Mouse (Mus musculus) hindbrain, embryonic 10.5 days (tissue): ENCODE data around the gene Cited2. TPM values are rescaled to one million over a fixed set of nuclear protein-coding genes. Genes with fewer than 3 reads are reported as not detected.

Source experiments
- DNase-seq: peaks from one replicate; pipeline ENCODE4 v3.0.0-alpha.2; 2017; ENCODE audit warnings: low spot score
- H3K27ac ChIP-seq: fragments of 300-500 bp; sonication (generic); 2 replicates; pipeline ENCODE4 v1.5.1; 2016; ENCODE audit warnings: mild to moderate bottlenecking, moderate library complexity
- H3K27me3 ChIP-seq: fragments of 300-500 bp; sonication (generic); 2 replicates; pipeline ENCODE4 v1.6.1; 2016; ENCODE audit warnings: mild to moderate bottlenecking; ENCODE audit not compliant: poor library complexity, insufficient read depth, severe bottlenecking
- H3K36me3 ChIP-seq: fragments of 300-500 bp; sonication (generic); 2 replicates; pipeline ENCODE4 v1.6.1; 2016; ENCODE audit warnings: mild to moderate bottlenecking, moderate library complexity
- H3K4me1 ChIP-seq: fragments of 300-500 bp; sonication (generic); replicated peaks from 2 replicates; pipeline ENCODE4 v1.6.1; 2016; ENCODE audit warnings: mild to moderate bottlenecking
- H3K4me3 ChIP-seq: fragments of 300-500 bp; sonication (generic); 2 replicates; pipeline ENCODE4 v1.5.1; 2016; ENCODE audit warnings: mild to moderate bottlenecking, moderate library complexity
- H3K9me3 ChIP-seq: fragments of 300-500 bp; sonication (generic); 2 replicates; pipeline ENCODE4 v1.6.1; 2016; ENCODE audit warnings: mild to moderate bottlenecking, moderate library complexity
- WGBS: fragments of 180-500 bp; shearing (Covaris S2); methylation state at CpG from one replicate; pipeline ENCODE4 v1.1.7; 2016; 5-methylcytosine and 5-hydroxymethylcytosine counted together
- polyA plus RNA-seq: library from polyadenylated mRNA; unstranded; fragments of >200 nt; fragmentation: Nextera tagmentation; extraction: Ambion mirVana; gene quantifications from 2 replicates; pipeline ENCODE4 v1.2.1, GENCODE M21; 2016

Gene Cited2
- polyA plus RNA-seq, 1 experiment from 2014 or later, result 113 TPM

DNA sequence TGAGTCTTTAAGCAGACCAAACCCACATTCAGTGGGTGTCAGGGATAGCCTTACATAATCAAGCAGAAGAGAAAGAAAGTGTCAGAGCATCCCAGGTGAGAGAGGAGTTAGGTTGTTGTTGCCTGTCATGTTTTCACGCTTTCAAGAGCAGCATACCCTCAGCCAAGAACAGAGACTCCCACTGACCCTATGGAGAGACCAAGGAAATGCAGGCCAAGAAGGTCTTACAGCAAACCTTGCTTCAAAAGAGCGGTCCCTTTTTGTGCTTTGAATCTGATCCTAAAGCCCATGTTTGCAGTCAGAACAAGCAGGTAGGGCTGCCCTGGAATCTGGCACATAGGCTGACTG lies 3.3 kb downstream of the Cited2 start:
- WGBS, result 46% methylated on average over 2 of the region's 2 CpGs
- peaks cover 16% of the 10 kb centered on the region for H3K36me3 ChIP-seq
- H3K4me1 ChIP-seq, result peaks cover 39% of the 10 kb centered on the region
- H3K9me3 ChIP-seq, result no peaks in the 10 kb centered on the region
- no peaks in the 10 kb centered on the region for H3K27me3 ChIP-seq
- peak overlapping the region; percentile 60; the same call in 1 of the 2 replicates for H3K27ac ChIP-seq
- DNase-seq, result no peak
- peak overlapping the region; percentile 94 for H3K4me3 ChIP-seq

DNA sequence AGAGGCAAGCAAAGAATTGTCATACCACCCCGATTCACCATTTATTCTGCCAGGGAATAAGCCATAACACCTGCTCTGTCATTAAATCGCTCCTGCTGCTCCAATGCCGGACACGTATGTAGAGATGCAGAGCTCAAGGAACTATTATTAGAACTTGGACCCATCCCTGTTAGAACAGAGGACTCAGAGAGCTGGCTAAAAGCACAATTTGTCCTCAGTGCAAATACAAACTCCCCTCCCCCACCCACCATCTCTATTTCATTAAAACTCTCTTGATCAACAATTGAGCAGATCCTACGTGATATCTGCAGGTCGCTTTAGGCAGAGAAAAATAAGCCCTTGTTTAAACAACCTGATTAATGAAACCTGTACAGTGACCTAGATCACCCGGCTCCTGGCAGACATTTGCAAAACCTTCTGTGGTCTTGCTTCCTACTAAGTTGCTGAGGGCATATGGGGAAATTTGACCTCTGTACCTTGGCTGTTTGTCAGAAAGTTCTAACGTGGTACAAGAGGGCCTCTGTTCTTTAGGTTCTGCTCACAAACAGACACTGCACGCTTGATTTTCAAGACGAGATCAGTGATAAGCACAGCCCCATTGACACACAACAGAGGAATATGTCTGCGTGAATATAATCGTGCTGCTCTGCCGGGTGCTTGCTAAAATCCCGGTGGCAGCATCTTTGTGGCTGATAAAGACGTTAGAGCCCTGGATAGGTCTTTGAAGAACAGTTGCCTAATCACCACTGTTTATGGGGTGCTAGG lies 4.3 kb downstream of the Cited2 start:
- WGBS, result 25% methylated on average over 15 of the region's 15 CpGs
- peak overlapping the region; percentile 94 for H3K4me3 ChIP-seq
- peaks cover 37% of the 10 kb centered on the region for H3K4me1 ChIP-seq
- peak; percentile 50 for DNase-seq
- no peaks in the 10 kb centered on the region for H3K9me3 ChIP-seq
- H3K36me3 ChIP-seq, result peaks cover 16% of the 10 kb centered on the region
- peak overlapping the region; percentile 79 for H3K27ac ChIP-seq
- no peaks in the 10 kb centered on the region for H3K27me3 ChIP-seq

GRCm38 (mm10) chr10:17727926-17728279 lies 4.9 kb downstream of the Cited2 start:
- no peaks in the 10 kb centered on the region for H3K9me3 ChIP-seq
- peak overlapping the region; percentile 94; the same call in 1 of the 2 replicates for H3K4me3 ChIP-seq
- H3K27ac ChIP-seq, result peak overlapping the region; percentile 79
- 11% methylated on average over 5 of the region's 5 CpGs for WGBS
- H3K4me1 ChIP-seq, result peaks cover 37% of the 10 kb centered on the region
- no peaks in the 10 kb centered on the region for H3K27me3 ChIP-seq
- peaks cover 16% of the 10 kb centered on the region for H3K36me3 ChIP-seq
- no peak for DNase-seq

DNA sequence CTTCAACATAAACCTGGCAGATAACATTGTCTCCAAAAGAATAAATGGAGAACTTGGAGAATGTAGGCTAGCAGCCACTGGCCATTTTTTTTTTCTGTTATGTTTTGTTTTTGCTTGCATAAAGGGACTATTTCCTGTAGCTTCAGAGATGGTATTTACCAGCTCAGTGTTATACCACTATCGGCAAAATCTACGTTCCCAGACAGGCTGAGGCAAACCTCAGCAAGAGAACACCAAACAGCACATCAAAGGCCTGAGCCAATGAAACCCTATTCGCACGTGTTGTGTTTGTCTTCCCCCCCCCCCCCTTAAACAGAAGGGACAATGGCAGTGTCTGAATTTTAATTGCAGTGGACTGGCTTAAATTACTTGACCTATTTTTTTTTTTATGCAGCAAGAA lies 5.7 kb downstream of the Cited2 start:
- H3K36me3 ChIP-seq, result peaks cover 16% of the 10 kb centered on the region
- H3K9me3 ChIP-seq, result no peaks in the 10 kb centered on the region
- H3K4me3 ChIP-seq, result no peak overlapping the region
- H3K27ac ChIP-seq, result no peak overlapping the region
- peaks cover 37% of the 10 kb centered on the region for H3K4me1 ChIP-seq
- DNase-seq, result no peak
- H3K27me3 ChIP-seq, result no peaks in the 10 kb centered on the region
- WGBS, result 31% methylated on average over 4 of the region's 4 CpGs

DNA sequence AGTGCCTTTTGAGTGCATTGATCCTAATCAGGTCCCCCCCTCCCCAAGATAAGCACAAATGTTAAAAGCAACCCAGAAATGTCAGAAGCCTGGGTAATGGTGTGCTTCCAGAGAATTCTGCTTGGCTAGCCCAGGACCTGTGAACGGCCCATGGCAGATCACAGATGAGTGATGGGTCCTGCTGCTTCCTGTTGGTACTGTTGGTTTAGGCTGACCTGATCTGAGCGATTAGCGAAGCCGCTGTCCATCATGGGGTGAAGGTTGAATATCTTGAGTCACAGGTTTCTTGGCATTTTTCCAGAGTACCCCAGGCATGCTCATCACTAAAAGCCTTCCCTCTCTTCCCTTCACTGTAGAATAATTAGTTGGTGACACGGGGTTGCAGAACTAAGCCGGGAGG lies 6.5 kb downstream of the Cited2 start:
- WGBS, result 64% methylated on average over 6 of the region's 6 CpGs
- DNase-seq, result no peak

DNA sequence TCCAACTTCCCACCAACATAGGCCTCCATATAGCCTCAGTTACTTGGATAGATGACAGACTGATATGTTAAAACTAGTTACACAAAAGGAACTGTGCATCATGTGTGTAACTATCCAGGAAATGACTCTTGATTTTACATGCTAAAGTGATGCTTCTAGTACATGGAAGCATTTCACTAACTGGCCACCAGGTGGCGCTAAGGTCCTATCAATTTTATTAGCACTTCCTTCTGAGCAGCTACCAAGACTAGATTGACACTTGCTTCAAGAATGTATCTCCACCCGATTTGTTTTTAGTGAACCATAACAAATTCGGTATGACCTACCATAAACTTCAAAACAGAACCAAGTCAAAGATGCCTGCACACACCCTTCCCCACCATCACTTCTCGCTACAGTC lies 10.0 kb downstream of the Cited2 start:
- no peaks in the 10 kb centered on the region for H3K9me3 ChIP-seq
- DNase-seq, result peak; percentile 77
- H3K36me3 ChIP-seq, result no peaks in the 10 kb centered on the region
- peaks cover 14% of the 10 kb centered on the region; the same call in 1 of the 2 replicates for H3K4me1 ChIP-seq
- no peak overlapping the region for H3K4me3 ChIP-seq
- no peak overlapping the region for H3K27ac ChIP-seq
- WGBS, result 13% methylated on average over 4 of the region's 4 CpGs
- H3K27me3 ChIP-seq, result no peaks in the 10 kb centered on the region

More for the DNA sequence above, 6.5 kb downstream of the Cited2 start:
- H3K27ac ChIP-seq, result no peak overlapping the region
- peaks cover 9% of the 10 kb centered on the region for H3K36me3 ChIP-seq
- no peaks in the 10 kb centered on the region for H3K9me3 ChIP-seq
- H3K4me3 ChIP-seq, result no peak overlapping the region
- no peaks in the 10 kb centered on the region for H3K27me3 ChIP-seq
- H3K4me1 ChIP-seq, result peaks cover 37% of the 10 kb centered on the region

DNA sequence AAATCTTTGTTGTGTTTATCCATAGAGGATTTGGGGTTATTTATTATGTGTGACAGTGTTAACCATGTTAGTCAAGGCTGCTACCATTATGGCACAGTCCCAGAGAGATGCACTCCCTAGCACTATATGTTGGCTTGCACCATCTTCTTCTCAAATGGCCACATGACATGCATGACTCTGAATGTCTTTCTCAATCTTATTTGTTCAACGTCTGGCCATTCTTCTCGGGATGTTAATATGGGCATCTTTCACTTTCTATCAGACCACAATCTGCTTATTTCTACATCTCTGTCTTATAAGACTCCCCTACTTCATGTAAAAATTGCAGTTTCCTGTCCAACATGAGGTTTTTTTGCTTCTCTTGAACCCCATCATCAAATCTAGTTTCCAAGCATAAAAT lies 19.6 kb downstream of the Cited2 start:
- no peak for DNase-seq
- no peak overlapping the region for H3K4me3 ChIP-seq
- H3K4me1 ChIP-seq, result no peaks in the 10 kb centered on the region
- H3K36me3 ChIP-seq, result no peaks in the 10 kb centered on the region
- 92% methylated on average over 2 of the region's 2 CpGs for WGBS
- H3K27me3 ChIP-seq, result no peaks in the 10 kb centered on the region
- H3K27ac ChIP-seq, result no peak overlapping the region
- 0 out of 2 replicates have a peak, but pooled peaks cover 4% of the 10 kb centered on the region for H3K9me3 ChIP-seq

- DNase-seq, result no peak
- peaks cover 7% of the 10 kb centered on the region; the same call in 1 of the 2 replicates for H3K9me3 ChIP-seq
- no peaks in the 10 kb centered on the region for H3K36me3 ChIP-seq
- WGBS, result 82% methylated on average over 5 of the region's 5 CpGs
- H3K4me3 ChIP-seq, result no peak overlapping the region
- H3K27ac ChIP-seq, result no peak overlapping the region
- no peaks in the 10 kb centered on the region for H3K27me3 ChIP-seq
- H3K4me1 ChIP-seq, result no peaks in the 10 kb centered on the region
Measured at GRCm38 (mm10) chr10:17752478-17752877, 29.5 kb downstream of the Cited2 start.

DNA sequence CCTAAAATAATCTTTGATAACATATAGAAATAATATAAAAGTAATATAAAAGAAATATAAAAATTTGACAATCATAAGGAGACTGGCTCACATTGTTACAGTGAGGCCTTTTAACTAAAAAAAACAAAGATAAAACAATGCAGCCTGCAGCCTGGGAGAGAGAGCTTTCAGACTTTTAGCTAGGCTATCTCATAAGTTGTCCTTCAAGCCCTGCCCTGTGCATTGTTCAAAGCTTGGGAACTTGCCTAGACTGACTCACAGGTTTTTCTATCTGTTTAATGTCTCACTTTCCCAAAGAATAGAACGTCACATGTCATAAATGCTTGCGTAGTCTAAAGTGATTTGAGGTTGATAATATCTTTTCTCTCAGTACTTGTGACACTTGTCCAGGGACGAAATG lies 36.8 kb downstream of the Cited2 start:
- Histone ChIP-seq H3K4me1 (no peaks in the 10 kb centered on the region), H3K27ac (no peak overlapping the region), H3K9me3 (peaks cover 7% of the 10 kb centered on the region; the same call in 1 of the 2 replicates), H3K4me3 (no peak overlapping the region), H3K36me3 (no peaks in the 10 kb centered on the region), H3K27me3 (no peaks in the 10 kb centered on the region)
- no peak for DNase-seq
- WGBS, result 91% methylated on average over 3 of the region's 3 CpGs

GRCm38 (mm10) chr10:17760750-17761613 lies 38.0 kb downstream of the Cited2 start:
- no peak overlapping the region for H3K4me3 ChIP-seq
- 70% methylated on average over 9 of the region's 9 CpGs for WGBS
- no peak overlapping the region for H3K27ac ChIP-seq
- H3K9me3 ChIP-seq, result peaks cover under 1% of the 10 kb centered on the region; the same call in 1 of the 2 replicates
- H3K27me3 ChIP-seq, result no peaks in the 10 kb centered on the region
- no peaks in the 10 kb centered on the region for H3K36me3 ChIP-seq
- DNase-seq, result no peak
- H3K4me1 ChIP-seq, result no peaks in the 10 kb centered on the region

GRCm38 (mm10) chr10:17761652-17762051 lies 38.6 kb downstream of the Cited2 start:
- no peak overlapping the region for H3K27ac ChIP-seq
- H3K4me1 ChIP-seq, result no peaks in the 10 kb centered on the region
- no peak for DNase-seq
- 87% methylated on average over 1 of the region's 1 CpGs for WGBS
- H3K4me3 ChIP-seq, result no peak overlapping the region
- no peaks in the 10 kb centered on the region for H3K36me3 ChIP-seq
- H3K27me3 ChIP-seq, result no peaks in the 10 kb centered on the region
- no peaks in the 10 kb centered on the region for H3K9me3 ChIP-seq

DNA sequence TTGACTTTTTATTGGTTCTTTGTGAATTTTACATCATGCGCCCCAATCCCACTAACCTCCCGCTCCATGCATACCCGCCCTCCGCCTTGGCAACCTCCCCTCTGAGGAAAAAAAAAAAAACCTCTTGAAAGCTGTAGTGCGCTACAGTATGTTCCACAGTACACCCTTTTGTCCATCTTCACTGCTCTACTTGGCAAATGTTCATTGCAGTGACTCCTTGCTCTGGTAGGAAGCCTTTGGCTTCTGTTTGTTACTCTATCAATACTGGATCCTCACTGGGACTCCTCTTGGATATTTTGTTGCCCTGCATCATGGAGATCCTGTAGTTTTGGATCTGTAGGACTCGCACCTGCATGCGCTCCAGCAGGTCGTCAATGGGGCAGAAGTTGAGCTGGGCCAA lies 39.9 kb downstream of the Cited2 start:
- H3K4me3 ChIP-seq, result no peak overlapping the region
- 97% methylated on average over 8 of the region's 8 CpGs for WGBS
- H3K27me3 ChIP-seq, result no peaks in the 10 kb centered on the region
- H3K36me3 ChIP-seq, result no peaks in the 10 kb centered on the region
- no peaks in the 10 kb centered on the region for H3K9me3 ChIP-seq
- H3K27ac ChIP-seq, result no peak overlapping the region
- no peaks in the 10 kb centered on the region for H3K4me1 ChIP-seq
- no peak for DNase-seq

- WGBS, result 80% methylated on average over 5 of the region's 5 CpGs
- no peak overlapping the region for H3K4me3 ChIP-seq
- H3K27ac ChIP-seq, result no peak overlapping the region
- no peaks in the 10 kb centered on the region for H3K9me3 ChIP-seq
- no peaks in the 10 kb centered on the region for H3K36me3 ChIP-seq
- H3K4me1 ChIP-seq, result no peaks in the 10 kb centered on the region
- no peak for DNase-seq
- H3K27me3 ChIP-seq, result no peaks in the 10 kb centered on the region
Measured at GRCm38 (mm10) chr10:17769856-17770255, 46.8 kb downstream of the Cited2 start.
